Mouse (Mus musculus): ENCODE measurements around the gene Whamm.

GRCm38 (mm10) chr7:81523008-81523662 lies 47.9 kb upstream of the Whamm start:
- TF ChIP-seq CTCF (IDR thresholded peaks at IDR 0.05) (no peak; the same call in none of the 2 replicates), EP300 (IDR thresholded peaks at IDR 0.05) (no peak)

All from lung, postnatal 0 days (tissue).